Mouse (Mus musculus): ENCODE data around the gene Pitpnm1. TPM values are rescaled to one million over a fixed set of nuclear protein-coding genes. Genes with fewer than 3 reads are reported as not detected.

Pitpnm1 gene
- 17.0 and 18.9 TPM in 2 replicates for polyA plus RNA-seq (2015; fragmentation: Nextera tagmentation; extraction: Ambion mirVana)

DNA sequence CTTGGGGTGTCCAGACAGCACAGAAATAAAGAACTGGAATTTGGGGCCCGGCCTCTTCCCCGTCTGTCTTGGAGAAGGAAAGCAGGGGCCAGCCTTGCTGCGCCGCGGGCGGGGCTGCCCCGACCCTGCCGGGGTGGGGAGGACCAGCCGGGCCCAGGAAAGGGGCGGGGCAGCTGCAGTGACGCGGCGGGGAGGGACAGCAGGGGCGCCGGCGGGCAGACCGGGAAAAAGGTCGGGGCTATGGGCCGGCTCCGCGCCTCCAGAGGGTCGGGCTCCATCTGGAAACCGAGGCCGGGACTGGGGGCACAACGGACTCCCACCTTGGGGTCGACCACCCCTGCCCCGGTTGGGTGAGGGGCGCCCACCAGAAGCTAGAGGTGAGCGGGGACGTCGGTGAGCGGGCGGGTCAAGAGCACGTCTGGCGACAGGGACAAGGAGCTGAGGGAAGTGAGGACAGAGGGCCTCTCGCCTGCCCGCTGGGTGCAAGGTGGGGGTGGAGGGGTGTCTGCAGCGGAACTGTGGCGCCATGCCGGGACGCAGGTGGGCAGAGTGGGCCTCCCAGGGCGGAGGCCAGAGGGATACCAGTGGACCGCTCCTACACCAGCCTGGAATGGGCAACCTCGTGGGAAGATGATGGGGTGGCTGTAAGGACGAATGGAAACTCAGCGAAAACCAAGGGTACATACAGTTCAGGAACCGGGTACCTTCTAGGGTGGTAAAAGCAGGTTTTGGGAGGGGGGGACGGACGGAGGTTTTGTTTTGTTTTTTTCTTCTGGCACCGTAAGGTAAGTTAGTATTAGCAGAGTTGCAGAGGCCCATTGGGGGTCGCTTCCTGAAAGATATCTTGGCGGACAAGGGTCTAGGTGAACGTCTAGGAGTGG lies at the start of gene Pitpnm1:
Gene Pitpnm1 (plus strand): TSS at position 162 of the 881 bp plus-strand sequence.
- DNase-seq (ENCODE audit: low spot score), result peak; percentile 82
- peak within 1 kb of the TSS; percentile 94 for H3K27ac ChIP-seq (ENCODE audit: low read length)

DNA sequence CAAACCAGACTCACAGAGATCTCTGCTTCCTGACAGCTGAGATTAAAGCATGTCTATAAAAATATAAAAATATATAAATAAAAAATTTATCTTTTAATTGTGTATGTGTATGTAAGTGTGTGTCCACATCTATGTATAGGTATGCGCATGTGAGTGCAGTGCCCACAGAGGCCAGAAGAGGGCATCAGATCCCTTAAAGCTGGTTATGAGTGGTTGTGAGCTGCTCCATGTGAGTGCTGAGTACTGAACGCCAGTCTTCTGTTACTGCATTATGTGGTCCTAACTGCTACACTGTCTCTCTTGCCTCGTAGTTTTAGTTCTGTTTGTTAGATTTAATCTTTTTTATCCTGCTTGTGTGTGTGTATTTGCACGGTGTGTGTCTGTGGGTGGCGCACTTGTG lies 48.8 kb upstream of the Pitpnm1 start:
- Histone ChIP-seq H3K4me2 (replicated peaks; ENCODE audit: low read depth, low read length) (no peak overlapping the region), H3K4me3 (ENCODE audit: low read depth, low read length) (no peak overlapping the region), H3K27ac (ENCODE audit: low read length) (no peak overlapping the region), H3K36me3 (ENCODE audit: insufficient read depth, low read length) (no peaks in the 10 kb centered on the region), H3K9me3 (ENCODE audit: low read length) (no peaks in the 10 kb centered on the region), H3K9ac (replicated peaks; ENCODE audit: low read depth) (no peak overlapping the region), H3K4me1 (ENCODE audit: insufficient read depth, low read depth, low read length) (no peaks in the 10 kb centered on the region), H3K27me3 (replicated peaks; ENCODE audit: insufficient read depth, low read length) (no peaks in the 10 kb centered on the region)
- ATAC-seq (no peak), DNase-seq (ENCODE audit: low spot score) (no peak)
- WGBS, result 93% methylated on average over 5 of the region's 5 CpGs
- TF ChIP-seq EP300 (IDR thresholded peaks at IDR 0.05) (no peak), CTCF (IDR thresholded peaks at IDR 0.05) (peak; percentile 24; the same call in 1 of the 2 replicates)

More for the DNA sequence above, at the start of gene Pitpnm1:
- peaks cover 19% of the 10 kb centered on the region; the same call in 1 of the 2 replicates for H3K4me1 ChIP-seq (ENCODE audit: insufficient read depth, low read depth, low read length)
- WGBS, result 1% methylated on average over 48 of the region's 53 CpGs
- H3K9me3 ChIP-seq (ENCODE audit: low read length), result no peaks in the 10 kb centered on the region
- H3K4me2 ChIP-seq (replicated peaks; ENCODE audit: low read depth, low read length), result peak within 1 kb of the TSS; percentile 76
- peak within 1 kb of the TSS; percentile 32 for H3K9ac ChIP-seq (replicated peaks; ENCODE audit: low read depth)
- peak; percentile 13; the same call in 1 of the 2 replicates for ATAC-seq
- TF ChIP-seq CTCF (IDR thresholded peaks at IDR 0.05) (no peak), EP300 (IDR thresholded peaks at IDR 0.05) (no peak)
- H3K4me3 ChIP-seq (ENCODE audit: low read depth, low read length), result peak within 1 kb of the TSS; percentile 50
- peaks cover 3% of the 10 kb centered on the region; the same call in 1 of the 2 replicates for H3K27me3 ChIP-seq (replicated peaks; ENCODE audit: insufficient read depth, low read length)
- no peaks in the 10 kb centered on the region for H3K36me3 ChIP-seq (ENCODE audit: insufficient read depth, low read length)

DNA sequence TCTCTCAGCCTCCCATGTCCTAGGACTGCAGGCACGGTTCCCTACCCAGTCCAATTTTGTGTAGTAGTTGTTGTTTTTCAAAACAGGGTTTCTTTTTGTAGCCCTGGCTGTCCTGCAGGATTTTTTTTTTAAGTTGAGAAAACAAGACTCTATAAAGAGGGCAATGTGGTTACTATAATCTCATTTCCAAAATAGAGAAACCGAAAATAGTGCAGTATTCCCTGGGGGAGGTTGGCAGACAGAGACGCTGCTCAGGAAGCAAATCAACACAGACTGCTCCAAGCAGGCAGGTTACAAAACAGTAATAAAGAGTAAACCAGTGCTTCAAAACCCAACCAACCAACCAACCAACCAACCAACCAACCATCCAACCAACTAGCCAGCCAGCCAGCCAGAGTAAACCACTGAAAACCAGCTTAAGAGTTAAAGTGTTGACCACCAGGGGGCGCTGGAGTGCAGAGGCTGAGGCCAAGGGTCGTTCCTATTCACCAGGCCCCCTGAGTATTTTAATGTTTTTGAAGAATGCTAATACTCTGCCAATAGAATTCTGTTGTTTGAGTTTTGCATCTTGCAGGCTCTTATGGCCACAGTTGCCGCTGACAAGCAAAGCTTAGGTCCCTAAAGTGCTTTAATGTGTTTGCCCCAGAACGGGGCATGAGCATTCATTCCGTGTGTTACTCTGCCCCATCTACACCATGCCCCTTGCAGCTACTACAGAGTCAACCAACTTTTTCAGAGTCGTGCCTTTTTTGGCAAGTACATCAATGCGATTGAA lies 47.9 kb upstream of the Pitpnm1 start:
- Histone ChIP-seq H3K9ac (replicated peaks; ENCODE audit: low read depth) (no peak overlapping the region), H3K4me3 (ENCODE audit: low read depth, low read length) (no peak overlapping the region), H3K9me3 (ENCODE audit: low read length) (no peaks in the 10 kb centered on the region), H3K4me1 (ENCODE audit: insufficient read depth, low read depth, low read length) (no peaks in the 10 kb centered on the region), H3K36me3 (ENCODE audit: insufficient read depth, low read length) (no peaks in the 10 kb centered on the region), H3K27me3 (replicated peaks; ENCODE audit: insufficient read depth, low read length) (no peaks in the 10 kb centered on the region), H3K4me2 (replicated peaks; ENCODE audit: low read depth, low read length) (no peak overlapping the region), H3K27ac (ENCODE audit: low read length) (no peak overlapping the region)
- ATAC-seq (no peak), DNase-seq (ENCODE audit: low spot score) (peak; percentile 68)
- TF ChIP-seq EP300 (IDR thresholded peaks at IDR 0.05), result no peak
- peak; percentile 90 for TF ChIP-seq CTCF (IDR thresholded peaks at IDR 0.05)
- WGBS, result 50% methylated on average over 10 of the region's 10 CpGs

DNA sequence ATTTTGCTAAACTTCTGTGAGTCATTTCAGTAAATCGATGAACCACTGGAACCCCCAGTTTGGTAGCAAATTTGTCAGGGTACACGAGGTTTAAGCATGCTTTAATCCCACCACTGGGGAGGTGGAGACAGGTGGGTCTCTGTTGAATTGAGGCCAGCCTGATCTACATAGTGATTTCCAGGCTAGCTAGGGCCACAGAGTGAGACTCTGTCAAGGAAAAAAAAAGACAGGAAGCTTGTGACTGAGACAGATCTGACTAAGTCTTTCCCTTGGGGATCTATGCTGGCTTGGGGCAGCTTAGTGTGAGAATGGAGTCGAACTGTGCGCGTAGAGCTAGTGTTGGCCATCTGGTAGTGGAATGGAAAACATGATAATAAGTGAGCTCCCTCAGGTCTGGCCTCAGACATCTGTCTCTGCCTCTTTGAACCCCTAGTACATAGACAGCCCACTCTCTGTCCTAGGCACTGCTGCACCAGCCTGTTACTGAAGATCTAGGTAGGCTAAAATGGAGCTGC lies 47.2 kb upstream of the Pitpnm1 start:
- Histone ChIP-seq H3K4me3 (ENCODE audit: low read depth, low read length) (no peak overlapping the region), H3K27me3 (replicated peaks; ENCODE audit: insufficient read depth, low read length) (no peaks in the 10 kb centered on the region), H3K4me1 (ENCODE audit: insufficient read depth, low read depth, low read length) (no peaks in the 10 kb centered on the region), H3K9ac (replicated peaks; ENCODE audit: low read depth) (no peak overlapping the region), H3K36me3 (ENCODE audit: insufficient read depth, low read length) (no peaks in the 10 kb centered on the region), H3K4me2 (replicated peaks; ENCODE audit: low read depth, low read length) (no peak overlapping the region), H3K9me3 (ENCODE audit: low read length) (no peaks in the 10 kb centered on the region), H3K27ac (ENCODE audit: low read length) (no peak overlapping the region)
- no peak for TF ChIP-seq CTCF (IDR thresholded peaks at IDR 0.05)
- no peak for TF ChIP-seq EP300 (IDR thresholded peaks at IDR 0.05)
- no peak for ATAC-seq
- 65% methylated on average over 5 of the region's 5 CpGs for WGBS
- DNase-seq (ENCODE audit: low spot score), result no peak

DNA sequence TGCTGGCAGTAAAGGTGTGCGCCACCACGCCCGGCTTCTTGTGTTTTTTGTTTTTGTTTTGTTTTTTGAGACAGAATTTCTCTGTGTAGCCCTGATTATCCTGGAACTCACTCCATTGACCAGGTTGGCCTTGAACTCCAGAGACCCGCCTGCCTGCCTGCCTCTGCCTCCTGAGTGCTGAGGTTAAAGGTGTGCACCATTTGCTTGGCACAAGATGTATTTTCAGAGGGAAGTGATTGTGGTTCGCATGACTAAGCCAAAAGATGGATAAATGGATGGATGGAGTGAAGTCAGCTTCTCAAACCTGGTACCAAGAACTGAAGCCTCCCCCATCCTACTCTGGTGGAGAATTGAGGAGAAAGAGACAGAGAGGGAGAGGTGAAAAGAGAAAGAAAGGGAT lies 45.2 kb upstream of the Pitpnm1 start:
- Histone ChIP-seq H3K4me2 (replicated peaks; ENCODE audit: low read depth, low read length) (no peak overlapping the region), H3K9ac (replicated peaks; ENCODE audit: low read depth) (no peak overlapping the region), H3K27ac (ENCODE audit: low read length) (no peak overlapping the region), H3K27me3 (replicated peaks; ENCODE audit: insufficient read depth, low read length) (no peaks in the 10 kb centered on the region), H3K4me3 (ENCODE audit: low read depth, low read length) (no peak overlapping the region), H3K9me3 (ENCODE audit: low read length) (no peaks in the 10 kb centered on the region), H3K36me3 (ENCODE audit: insufficient read depth, low read length) (no peaks in the 10 kb centered on the region), H3K4me1 (ENCODE audit: insufficient read depth, low read depth, low read length) (no peaks in the 10 kb centered on the region)
- ATAC-seq (no peak), DNase-seq (ENCODE audit: low spot score) (no peak)
- 81% methylated on average over 5 of the region's 5 CpGs for WGBS
- no peak for TF ChIP-seq CTCF (IDR thresholded peaks at IDR 0.05)
- no peak for TF ChIP-seq EP300 (IDR thresholded peaks at IDR 0.05)

Data from lung, postnatal 0 days (tissue).